Mouse (Mus musculus) bone marrow, adult 2 months (tissue): ENCODE measurements around the gene 6430548M08Rik.

Experiments
- CTCF ChIP-seq: fragments of 200-500 bp; IDR thresholded peaks from 2 replicates; pipeline ENCODE4 v1.5.1; 2011; ENCODE audit warnings: low read length, control low read depth; ENCODE audit not compliant: control insufficient read depth, insufficient read depth
- POLR2A ChIP-seq: fragments of 200-500 bp; IDR thresholded peaks from 2 replicates; pipeline ENCODE4 v1.6.1; 2011; ENCODE audit warnings: low read depth, mild to moderate bottlenecking, control low read depth, low read length, borderline replicate concordance; ENCODE audit not compliant: control insufficient read depth

DNA sequence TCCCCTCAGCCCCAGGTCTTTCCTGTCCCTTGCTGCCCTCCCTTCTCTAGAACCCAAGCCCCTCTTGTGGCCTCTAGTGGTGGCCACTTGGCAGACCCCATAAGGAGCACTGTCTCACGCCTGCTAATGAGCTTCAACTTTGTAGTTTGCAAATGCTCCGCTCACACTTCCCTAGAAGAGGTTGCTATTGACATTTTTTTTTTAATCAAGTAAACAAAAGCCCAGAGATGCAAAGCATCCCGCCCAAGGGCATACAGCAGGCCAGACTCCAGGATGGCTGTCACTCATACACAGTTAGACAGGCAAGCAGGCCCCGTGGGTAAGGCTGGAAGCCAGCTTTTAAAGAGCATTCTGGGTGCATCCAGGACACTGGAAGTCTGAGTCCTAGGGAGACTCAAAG is 62.7 kb downstream of the 6430548M08Rik start:
- TF ChIP-seq POLR2A = no peak
- no peak for TF ChIP-seq CTCF
